Mouse (Mus musculus): ENCODE results near the gene Gm5580. TPM values are rescaled to one million over a fixed set of nuclear protein-coding genes. Genes with fewer than 3 reads are reported as not detected.

The Gm5580 gene
- not detected in 2 replicates for polyA plus RNA-seq (2012; rRNA removed)

GRCm38 (mm10) chr6:116550841-116551240, at the start of gene Gm5580:
Gene Gm5580 (plus strand): TSS chr6:116551141.

GRCm38 (mm10) chr6:116506302-116507003, 44.5 kb upstream of the Gm5580 start, which contains the start of gene Olfr212:
Gene Olfr212 (plus strand): TSS chr6:116506516.

DNA sequence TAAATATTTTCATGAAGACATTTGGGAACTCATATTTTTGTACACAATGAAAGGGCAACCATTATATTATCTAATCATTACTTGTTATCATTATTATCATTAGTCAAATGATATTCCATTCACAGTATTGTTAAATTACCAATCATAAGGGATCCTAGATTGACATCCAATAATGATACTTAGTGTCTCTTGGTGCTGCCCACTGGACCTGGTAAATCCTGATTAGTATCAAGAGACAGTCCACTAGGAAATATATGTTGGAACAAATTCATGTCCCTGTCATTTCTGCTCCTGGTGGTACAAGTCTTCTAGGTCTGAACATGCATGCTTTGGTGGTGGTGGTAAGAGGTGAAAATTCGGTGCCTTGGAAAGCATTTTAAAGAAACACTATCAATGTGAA, 12.8 kb upstream of the Gm5580 start, which contains the start of gene Olfr213:
Olfr213 (plus strand) TSS at position 301 of the 400 bp plus-strand sequence.

DNA sequence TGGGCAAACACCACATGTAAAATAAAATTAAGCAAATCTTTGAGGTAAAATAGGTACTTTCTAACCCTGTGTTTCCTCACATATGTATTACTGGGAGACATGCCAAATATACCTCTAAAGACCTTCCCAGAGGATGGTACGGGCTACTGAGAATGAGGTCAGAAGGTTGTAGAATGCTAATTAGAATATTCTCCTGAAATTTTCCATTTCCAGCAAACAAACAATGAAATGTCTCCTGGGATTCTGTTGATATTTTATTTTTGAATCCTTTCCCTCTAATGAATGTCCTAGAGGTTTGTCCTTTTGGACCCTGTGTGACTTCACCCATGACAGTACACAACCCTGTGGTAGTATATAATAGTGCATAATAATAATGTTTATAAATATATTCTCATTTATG, 3.0 kb downstream of the Gm5580 start, which contains the start of gene Olfr214:
Olfr214 (plus strand) TSS at position 301 of the 400 bp plus-strand sequence.

GRCm38 (mm10) chr6:116584095-116584494, 33.2 kb downstream of the Gm5580 start, which contains the start of gene Olfr215:
Gene Olfr215 (minus strand): TSS chr6:116584195.

Other genes with a start within 250 kb of the Gm5580 start
- 52.5 and 56.3 TPM in 2 replicates for gene March8, start 213.1 kb upstream of the Gm5580 start, polyA plus RNA-seq (2012; rRNA removed)
- gene Alox5, start 90.0 kb upstream of the Gm5580 start, polyA plus RNA-seq (2012; rRNA removed), result 3.3 and 4.0 TPM in 2 replicates
- not detected in 2 replicates for gene Olfr211, start 62.0 kb upstream of the Gm5580 start, polyA plus RNA-seq (2012; rRNA removed)
- not detected in 2 replicates for gene Olfr212, start 44.6 kb upstream of the Gm5580 start, polyA plus RNA-seq (2012; rRNA removed)
- gene Olfr213, start 12.7 kb upstream of the Gm5580 start, polyA plus RNA-seq (2012; rRNA removed), result not detected in 2 replicates
- not detected in 2 replicates for gene Olfr214, start 3.1 kb downstream of the Gm5580 start, polyA plus RNA-seq (2012; rRNA removed)
- gene Olfr215, start 33.1 kb downstream of the Gm5580 start, polyA plus RNA-seq (2012; rRNA removed), result not detected in 2 replicates
- 5.2 and 8.7 TPM in 2 replicates for gene Zfp422, start 77.9 kb downstream of the Gm5580 start, polyA plus RNA-seq (2012; rRNA removed)
- 4.9 and 6.0 TPM in 2 replicates for gene Depp1, start 99.5 kb downstream of the Gm5580 start, polyA plus RNA-seq (2012; rRNA removed)
- 6.1 and 7.4 TPM in 2 replicates for gene Rassf4, start 122.8 kb downstream of the Gm5580 start, polyA plus RNA-seq (2012; rRNA removed)
- 0.01 TPM in 1 of 2 replicates, not detected in the other for gene Tmem72, start 165.8 kb downstream of the Gm5580 start, polyA plus RNA-seq (2012; rRNA removed)